Mouse (Mus musculus): Measurements from ENCODE around the gene Junb.

DNA sequence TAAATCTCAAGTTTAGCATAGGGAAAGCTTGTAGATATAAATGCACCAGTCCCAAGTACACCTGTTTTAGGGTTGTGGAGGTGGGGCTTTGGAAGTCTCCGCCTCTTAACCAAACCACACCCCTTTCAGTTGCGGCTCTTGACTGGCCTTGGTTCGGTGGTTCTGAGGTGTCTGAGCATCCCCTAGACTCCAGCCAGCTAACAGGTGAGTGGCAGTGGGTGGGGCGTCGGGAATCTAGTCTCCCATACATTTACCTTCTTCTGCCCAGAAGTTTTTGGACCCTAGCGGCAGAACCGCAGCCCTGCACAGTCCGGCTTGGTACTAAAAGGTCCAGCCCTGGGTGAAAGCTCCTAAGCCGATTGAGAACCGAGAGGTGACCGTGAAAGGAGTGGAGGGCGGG, 28.8 kb downstream of the Junb start:
- TF ChIP-seq POLR2A (IDR thresholded peaks at IDR 0.05; ENCODE audit: borderline replicate concordance, low read depth, low read length) (no peak), CTCF (IDR thresholded peaks at IDR 0.05; ENCODE audit: low read depth, low read length) (no peak)

All from bone marrow macrophage, adult 2 months (primary cell).